Mouse (Mus musculus) olfactory bulb, adult 2 months (tissue): Measurements from ENCODE around the gene Atp8a2.

Source experiments
- CTCF ChIP-seq: fragments of 200-500 bp; IDR thresholded peaks from 2 replicates; pipeline ENCODE4 v1.5.1; 2012; ENCODE audit warnings: low read depth, mild to moderate bottlenecking, low read length, moderate library complexity; ENCODE audit not compliant: insufficient read depth
- POLR2A ChIP-seq: fragments of 200-500 bp; IDR thresholded peaks from 2 replicates; pipeline ENCODE4 v1.6.1; 2012; ENCODE audit warnings: mild to moderate bottlenecking, low read depth, low read length, moderate library complexity; ENCODE audit not compliant: insufficient read depth

- TF ChIP-seq CTCF, result no peak
- no peak for TF ChIP-seq POLR2A
These were observed 447.0 kb downstream of the Atp8a2 start for GRCm38 (mm10) chr14:59750005-59750404.
